Comparison of ENCODE assay signal across 8 mouse cellular contexts in the genomic region with DNA sequence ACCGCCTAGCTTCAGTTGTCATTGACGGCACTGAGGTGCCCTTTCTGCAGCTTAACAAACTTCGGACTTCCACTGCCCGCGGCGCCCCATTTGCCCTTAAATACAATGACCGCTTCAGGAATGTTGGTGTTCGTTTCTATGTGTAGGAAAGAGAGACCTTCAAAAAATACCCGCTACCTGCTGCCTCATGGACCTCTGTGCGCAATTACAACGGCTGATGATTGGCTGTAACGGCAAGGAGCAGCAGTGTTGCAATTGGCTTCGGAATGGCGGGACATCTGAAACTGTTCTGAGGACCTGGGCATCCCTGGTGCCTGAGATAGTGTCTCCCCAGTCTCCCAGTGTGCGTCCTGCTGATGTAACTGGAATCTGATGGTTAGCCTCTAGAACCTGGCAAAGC. TPM values are rescaled to one million over a fixed set of nuclear protein-coding genes. Genes with fewer than 3 reads are reported as not detected.
DNase-seq lines count a peak whose midpoint lies in the region; ATAC-seq lines count a peak whose summit lies in the region.

No protein-coding gene starts in this region.

- peaks cover 8% of the 10 kb centered on the region; the same call in 1 of the 2 replicates for H3K4me1 ChIP-seq in embryonic facial prominence, embryonic 12.5 days
- peaks cover 9% of the 10 kb centered on the region for H3K4me1 ChIP-seq in heart, embryonic 16.5 days (ENCODE audit: control insufficient read depth, insufficient read depth, low read length)
- peaks cover 8% of the 10 kb centered on the region for H3K4me1 ChIP-seq in lung, embryonic 16.5 days (replicated peaks; ENCODE audit: control insufficient read depth, insufficient read depth, low read length)

- H3K36me3 ChIP-seq in embryonic facial prominence, embryonic 12.5 days = peaks cover 8% of the 10 kb centered on the region
- peaks cover 5% of the 10 kb centered on the region; the same call in 1 of the 2 replicates for H3K36me3 ChIP-seq in heart, embryonic 16.5 days (ENCODE audit: control insufficient read depth, insufficient read depth)
- H3K36me3 ChIP-seq in lung, embryonic 16.5 days (ENCODE audit: control insufficient read depth, insufficient read depth, low read length) = peaks cover 3% of the 10 kb centered on the region; the same call in 1 of the 2 replicates

- WGBS in embryonic facial prominence, embryonic 12.5 days = 2% methylated on average over 15 of the region's 15 CpGs
- 1% methylated on average over 15 of the region's 15 CpGs for WGBS in heart, embryonic 16.5 days
- WGBS in lung, embryonic 16.5 days = under 1% methylated on average over 15 of the region's 15 CpGs

- peak overlapping the region; percentile 66 for H3K4me3 ChIP-seq in embryonic facial prominence, embryonic 12.5 days
- peak overlapping the region; percentile 91 for H3K4me3 ChIP-seq in heart, embryonic 16.5 days (ENCODE audit: low read length)
- H3K4me3 ChIP-seq in lung, embryonic 16.5 days (ENCODE audit: low read length) = peak overlapping the region; percentile 82

- no peak for ATAC-seq in embryonic facial prominence, embryonic 12.5 days (ENCODE audit: insufficient number of reproducible peaks, insufficient read depth, low FRiP score, low TSS enrichment)
- ATAC-seq in heart, embryonic 16.5 days (replicated peaks; ENCODE audit: extremely low read depth, insufficient read depth, low FRiP score) = peak; percentile 37
- peak; percentile 27; the same call in 1 of the 2 replicates for ATAC-seq in lung, embryonic 16.5 days (ENCODE audit: low read depth)

- H3K4me2 ChIP-seq in embryonic facial prominence, embryonic 12.5 days (replicated peaks) = peak overlapping the region; percentile 96
- peak overlapping the region; percentile 99 for H3K4me2 ChIP-seq in heart, embryonic 16.5 days (ENCODE audit: low read depth, low read length)
- H3K4me2 ChIP-seq in lung, embryonic 16.5 days (ENCODE audit: low read depth, low read length) = peak overlapping the region; percentile 97

- no peaks in the 10 kb centered on the region for H3K27me3 ChIP-seq in embryonic facial prominence, embryonic 12.5 days
- H3K27me3 ChIP-seq in heart, embryonic 16.5 days (ENCODE audit: control insufficient read depth, insufficient read depth, low read length) = peaks cover 4% of the 10 kb centered on the region; the same call in 1 of the 2 replicates
- peaks cover 6% of the 10 kb centered on the region; the same call in 1 of the 2 replicates for H3K27me3 ChIP-seq in lung, embryonic 16.5 days (ENCODE audit: control insufficient read depth, insufficient read depth, low read depth, low read length)

- H3K9ac ChIP-seq in embryonic facial prominence, embryonic 12.5 days = no peak overlapping the region
- peak overlapping the region; percentile 94 for H3K9ac ChIP-seq in heart, embryonic 16.5 days (ENCODE audit: low read length)
- peak overlapping the region; percentile 89 for H3K9ac ChIP-seq in lung, embryonic 16.5 days (ENCODE audit: low read length)

- no peaks in the 10 kb centered on the region for H3K9me3 ChIP-seq in embryonic facial prominence, embryonic 12.5 days
- H3K9me3 ChIP-seq in heart, embryonic 16.5 days (replicated peaks; ENCODE audit: control insufficient read depth, low read length) = 0 out of 2 replicates have a peak, but pooled peaks cover 2% of the 10 kb centered on the region
- no peaks in the 10 kb centered on the region for H3K9me3 ChIP-seq in lung, embryonic 16.5 days (ENCODE audit: control insufficient read depth, low read length)

- no peak overlapping the region for H3K27ac ChIP-seq in embryonic facial prominence, embryonic 12.5 days
- no peak overlapping the region for H3K27ac ChIP-seq in heart, embryonic 16.5 days (ENCODE audit: low read length)
- H3K27ac ChIP-seq in lung, embryonic 16.5 days (ENCODE audit: low read length) = no peak overlapping the region

- peak; percentile 46 for DNase-seq in retina, embryonic 14.5 days (ENCODE audit: low spot score)
- no peak for DNase-seq in retina, postnatal 1 day
- peak; percentile 11 for DNase-seq in layer of hippocampus, adult 9-10 months (ENCODE audit: low spot score)
- peak; percentile 27 for DNase-seq in right cerebral cortex, postnatal 14 days
- DNase-seq in B cell, adult 2 months = no peak

RNA-seq across cellular contexts. Expression of gene Zfp688, which starts 0.4 kb away (rescaled TPM):
- polyA plus RNA-seq in embryonic facial prominence, embryonic 12.5 days (2016; fragmentation: Nextera tagmentation; extraction: Ambion mirVana) = 25.0 and 28.4 TPM in 2 replicates
- polyA plus RNA-seq in heart, embryonic 16.5 days (2015; fragmentation: Nextera tagmentation; extraction: Ambion mirVana) = 14.1 and 14.8 TPM in 2 replicates
- 24.9 and 25.3 TPM in 2 replicates for polyA plus RNA-seq in lung, embryonic 16.5 days (2015; fragmentation: Nextera tagmentation; extraction: Ambion mirVana)

RNA-seq across cellular contexts. Expression of gene Zfp764, which starts 15.6 kb away (rescaled TPM):
- polyA plus RNA-seq in embryonic facial prominence, embryonic 12.5 days (2016; fragmentation: Nextera tagmentation; extraction: Ambion mirVana) = 7.9 and 8.5 TPM in 2 replicates
- polyA plus RNA-seq in heart, embryonic 16.5 days (2015; fragmentation: Nextera tagmentation; extraction: Ambion mirVana) = 6.5 and 6.6 TPM in 2 replicates
- polyA plus RNA-seq in lung, embryonic 16.5 days (2015; fragmentation: Nextera tagmentation; extraction: Ambion mirVana) = 9.1 and 9.3 TPM in 2 replicates

RNA-seq across cellular contexts. Expression of gene Zfp689, which starts 26.7 kb away (rescaled TPM):
- polyA plus RNA-seq in embryonic facial prominence, embryonic 12.5 days (2016; fragmentation: Nextera tagmentation; extraction: Ambion mirVana) = 16.5 and 16.7 TPM in 2 replicates
- 3.6 and 4.3 TPM in 2 replicates for polyA plus RNA-seq in heart, embryonic 16.5 days (2015; fragmentation: Nextera tagmentation; extraction: Ambion mirVana)
- 6.4 and 6.7 TPM in 2 replicates for polyA plus RNA-seq in lung, embryonic 16.5 days (2015; fragmentation: Nextera tagmentation; extraction: Ambion mirVana)

RNA-seq across cellular contexts. Expression of gene E430018J23Rik, which starts 28.8 kb away (rescaled TPM):
- 6.9 and 7.8 TPM in 2 replicates for polyA plus RNA-seq in embryonic facial prominence, embryonic 12.5 days (2016; fragmentation: Nextera tagmentation; extraction: Ambion mirVana)
- polyA plus RNA-seq in heart, embryonic 16.5 days (2015; fragmentation: Nextera tagmentation; extraction: Ambion mirVana) = 4.7 and 5.6 TPM in 2 replicates
- polyA plus RNA-seq in lung, embryonic 16.5 days (2015; fragmentation: Nextera tagmentation; extraction: Ambion mirVana) = 5.7 and 6.6 TPM in 2 replicates

RNA-seq across cellular contexts. Expression of gene 9130019O22Rik, which starts 35.3 kb away (rescaled TPM):
- 6.0 and 6.9 TPM in 2 replicates for polyA plus RNA-seq in embryonic facial prominence, embryonic 12.5 days (2016; fragmentation: Nextera tagmentation; extraction: Ambion mirVana)
- 4.5 and 4.9 TPM in 2 replicates for polyA plus RNA-seq in heart, embryonic 16.5 days (2015; fragmentation: Nextera tagmentation; extraction: Ambion mirVana)
- polyA plus RNA-seq in lung, embryonic 16.5 days (2015; fragmentation: Nextera tagmentation; extraction: Ambion mirVana) = 7.3 and 8.0 TPM in 2 replicates

Comparison
In these comparisons a context has a peak if more than half of its experiments do, and no peak if none do; other contexts are left out.
1. DNase-seq: peak in retina, embryonic 14.5 days (single experiment), layer of hippocampus, adult 9-10 months (single experiment) and right cerebral cortex, postnatal 14 days (single experiment); none in retina, postnatal 1 day (single experiment) and B cell, adult 2 months (0 of 2).
2. Peak in every context shown above with its lines, with median percentiles within 50 percentile points of each other: H3K4me2 ChIP-seq and H3K4me3 ChIP-seq.